Mouse (Mus musculus) kidney, postnatal 4 days (tissue): ENCODE measurements around the gene Cdca5.
"Not testable (repeated sequence)": the region's sequence is repeated elsewhere in the genome, so short reads cannot be mapped to it uniquely, and the experiment has no call there.

Experiments
- DNase-seq, 2 experiments: peaks; one replicate each; pipeline ENCODE4 v3.0.0; 2021; ENCODE audit warnings: mixed read lengths in 2 of 2

Gene Cdca5

DNA sequence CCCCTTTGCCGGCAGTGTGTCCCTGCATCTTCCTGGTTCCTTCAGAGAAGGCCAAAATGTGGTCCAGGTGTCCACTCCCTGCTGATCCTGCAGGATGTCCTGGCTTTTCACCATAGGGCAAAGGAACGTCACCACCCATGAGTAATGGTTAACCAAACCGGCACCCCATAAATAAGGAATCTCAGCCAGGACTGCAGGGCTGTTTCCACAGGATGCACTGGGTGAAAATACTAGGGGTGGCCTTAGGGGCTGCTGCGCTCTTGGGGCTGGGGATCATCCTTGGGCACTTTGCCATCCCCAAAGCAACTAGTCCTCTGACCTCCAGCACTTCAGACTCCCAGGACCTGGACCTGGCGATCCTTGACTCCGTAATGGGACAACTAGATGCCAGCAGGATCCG, 20.8 kb downstream of the Cdca5 start, which contains the start of gene Naaladl1:
Gene Naaladl1, plus strand, starts transcription at position 197 of the 400 bp plus-strand sequence.
- no peak for DNase-seq

DNA sequence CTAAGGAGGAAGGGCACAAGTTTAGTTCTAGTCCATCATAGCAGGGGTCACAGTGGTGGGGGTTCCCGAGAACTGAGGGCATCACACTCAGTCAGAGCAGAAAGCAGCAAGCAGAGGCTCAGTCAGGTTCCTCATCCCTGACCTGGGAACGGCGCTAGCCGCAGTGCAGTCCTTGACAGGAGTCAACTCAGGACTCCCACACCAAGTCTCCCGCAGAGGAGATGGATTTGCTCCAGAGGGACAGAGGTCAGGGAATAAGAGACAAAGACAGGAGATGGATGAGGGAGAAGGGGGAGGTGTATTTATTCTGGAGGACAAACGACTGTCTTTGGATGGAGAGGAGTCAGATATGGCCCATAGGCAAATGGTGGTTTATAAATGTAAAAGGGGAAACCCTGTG, 28.3 kb downstream of the Cdca5 start:
- no peak for DNase-seq

DNA sequence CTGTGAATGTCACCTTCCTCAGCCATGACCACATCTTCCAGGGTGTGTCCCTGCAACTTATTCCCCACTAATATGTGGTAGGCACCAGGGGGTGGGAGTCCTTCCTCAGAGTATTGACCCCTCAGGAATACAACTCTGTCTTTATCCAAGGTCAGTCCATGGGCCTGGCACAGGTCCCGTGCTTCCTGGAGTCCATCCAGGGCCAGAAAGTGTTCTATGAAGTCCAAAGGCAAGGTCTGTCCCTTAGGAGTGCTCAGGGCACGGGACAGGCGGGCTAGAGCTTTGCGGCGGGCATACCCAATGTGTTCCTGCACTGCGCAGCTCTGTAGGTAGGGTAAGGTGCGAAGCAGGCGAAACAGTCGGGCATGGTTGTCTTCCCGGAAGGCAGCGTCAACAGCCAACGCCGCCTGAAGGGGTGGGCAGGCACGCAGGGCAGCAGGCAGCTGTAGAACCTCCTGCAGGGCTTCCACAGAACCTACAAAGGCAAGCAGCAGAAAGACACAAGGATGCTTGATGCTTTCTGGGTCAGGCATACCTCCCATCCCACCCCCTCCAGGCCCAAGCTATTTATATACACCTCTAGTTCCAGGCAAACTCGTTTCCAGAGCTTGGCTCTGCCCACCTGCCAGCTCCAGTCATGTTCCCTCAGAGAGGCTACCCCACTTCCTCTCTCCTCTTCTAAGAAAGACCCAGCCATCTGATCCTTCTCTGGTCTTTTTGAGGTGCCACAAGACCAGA, 31.5 kb downstream of the Cdca5 start:
- no peak for DNase-seq

DNA sequence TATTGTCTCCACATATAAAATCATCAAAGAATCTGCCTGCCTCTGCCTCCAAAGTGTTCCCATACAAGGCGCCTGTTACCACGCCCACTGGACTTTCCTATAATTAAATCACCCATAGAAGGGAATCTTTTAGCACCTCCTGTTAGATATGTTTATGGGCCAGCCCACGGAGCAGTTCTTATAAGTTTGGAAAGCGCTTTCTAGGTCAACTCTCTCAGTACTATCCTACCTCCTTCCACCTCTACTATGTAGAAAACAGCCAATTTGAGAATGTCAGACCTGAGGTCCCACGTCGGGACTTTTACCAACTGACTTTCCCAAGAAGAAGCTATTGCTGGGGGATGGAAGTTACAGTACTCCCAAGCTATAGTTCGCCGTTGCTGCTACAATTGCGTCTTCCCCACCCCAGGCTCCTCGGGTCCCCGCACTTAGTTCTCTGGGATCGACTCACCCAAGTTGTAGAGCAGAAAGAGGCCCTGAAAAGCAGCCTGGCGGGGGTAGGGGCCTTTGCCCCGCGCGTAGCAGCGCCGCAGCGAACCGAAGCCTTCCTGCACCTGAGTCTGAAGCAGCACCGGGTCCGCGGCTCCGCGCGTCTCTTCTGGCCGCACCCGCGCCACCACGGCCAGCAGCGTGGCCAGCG, 32.7 kb downstream of the Cdca5 start:
- DNase-seq, result no peak

DNA sequence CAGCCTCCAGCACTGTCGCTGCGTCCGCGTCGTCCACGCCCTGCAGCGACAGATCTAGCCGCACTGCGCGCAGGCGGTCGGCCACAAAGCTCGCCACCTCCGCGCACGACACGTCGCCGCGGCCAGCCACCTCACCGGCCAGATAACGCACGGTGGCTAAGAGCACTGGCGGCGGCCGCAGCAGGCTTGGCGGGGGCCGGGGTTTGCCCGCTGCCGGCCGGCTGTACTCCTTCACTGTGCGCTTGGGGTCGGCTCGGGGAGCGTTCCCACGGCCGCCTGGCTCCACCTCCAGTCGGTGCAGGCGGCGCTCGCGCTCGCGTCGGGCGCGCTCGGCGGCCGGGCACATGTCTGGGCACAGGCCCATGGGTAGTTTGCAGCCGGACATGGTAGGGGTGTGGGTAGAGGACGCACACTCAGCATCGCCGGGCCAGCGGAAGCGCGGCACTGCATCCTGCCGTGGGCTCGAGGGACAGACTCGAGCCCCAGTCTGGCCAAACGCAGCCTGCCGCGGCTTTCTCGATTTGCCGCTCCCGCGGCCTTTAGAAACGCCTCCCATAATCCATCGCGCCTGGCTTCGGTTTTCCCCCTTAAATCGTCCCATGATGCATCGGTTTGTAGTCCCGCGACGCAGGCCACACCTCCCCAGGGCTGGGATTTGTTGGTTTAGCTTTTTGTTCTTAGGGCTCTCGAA, 33.3 kb downstream of the Cdca5 start, which contains the start of gene Sac3d1:
Gene Sac3d1, minus strand, starts transcription at position 665 of the 691 bp plus-strand sequence.
- peak; percentile 89 to 94 for DNase-seq

DNA sequence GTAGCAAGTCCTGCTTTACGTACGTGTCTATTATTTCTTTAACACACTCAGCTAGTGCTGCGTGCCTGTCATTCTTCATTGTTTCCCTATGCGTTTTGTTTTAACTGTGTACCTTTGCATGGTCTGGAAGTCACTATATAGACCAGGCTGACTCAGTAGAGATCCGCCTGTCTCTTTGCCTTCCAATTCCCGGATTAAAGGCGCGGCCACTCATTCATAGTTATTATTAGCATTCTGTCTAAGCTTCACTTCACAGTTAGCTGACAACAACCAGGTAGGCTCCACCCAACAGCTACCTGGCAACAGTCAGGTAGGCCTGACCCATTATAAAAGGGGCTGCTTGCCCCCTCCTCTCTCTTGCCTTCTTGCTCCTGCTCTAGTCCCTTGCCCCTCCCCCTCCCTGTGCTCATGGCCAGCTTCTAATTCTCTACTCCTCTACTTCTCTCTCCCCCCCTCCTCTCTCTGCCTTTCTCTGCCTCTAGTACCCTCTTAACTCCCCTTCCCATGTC, 33.9 kb downstream of the Cdca5 start:
- DNase-seq, result peak in 1 of 2 experiments; percentile 32

DNA sequence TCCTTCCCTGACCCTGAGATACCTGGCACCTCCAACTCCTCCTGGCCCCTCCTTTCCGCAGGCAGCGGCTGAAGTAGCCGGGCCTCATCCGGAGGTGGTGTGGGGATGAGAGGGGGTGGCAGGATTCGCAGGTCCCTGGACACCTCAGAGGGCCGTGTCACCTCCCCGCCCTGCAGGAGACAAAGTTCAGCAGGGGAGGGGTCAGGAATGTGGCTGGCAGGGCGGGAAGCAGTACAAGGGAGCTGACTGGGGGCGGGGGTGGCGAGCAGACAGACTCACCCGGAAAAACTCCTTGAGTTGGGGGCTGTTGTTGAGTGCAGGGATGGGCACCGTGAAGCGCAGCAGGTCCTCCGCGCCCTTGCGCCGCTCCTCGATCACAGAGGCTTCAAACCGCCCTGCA, 37.0 kb downstream of the Cdca5 start:
- DNase-seq, result peak in 1 of 2 experiments; percentile 43

DNA sequence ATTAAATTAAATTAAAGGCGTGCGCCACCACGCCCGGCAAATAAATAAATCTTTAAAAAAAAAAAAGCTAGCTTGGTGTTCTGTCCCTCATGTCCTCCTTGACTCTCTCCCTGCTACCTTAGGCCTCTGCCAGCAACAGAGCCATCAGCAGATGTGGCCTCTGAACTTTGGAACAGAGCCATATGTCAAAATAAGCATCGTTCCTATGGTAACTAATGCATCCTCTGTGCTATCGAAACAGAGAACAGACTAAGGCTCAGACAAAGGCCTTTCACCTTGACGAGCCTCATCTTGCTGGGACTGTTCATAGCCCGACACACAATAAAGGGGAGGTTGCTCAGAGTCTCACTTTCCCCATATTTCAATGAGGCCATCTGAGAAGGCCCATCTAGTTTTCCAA, 38.5 kb downstream of the Cdca5 start:
- DNase-seq, result no peak

DNA sequence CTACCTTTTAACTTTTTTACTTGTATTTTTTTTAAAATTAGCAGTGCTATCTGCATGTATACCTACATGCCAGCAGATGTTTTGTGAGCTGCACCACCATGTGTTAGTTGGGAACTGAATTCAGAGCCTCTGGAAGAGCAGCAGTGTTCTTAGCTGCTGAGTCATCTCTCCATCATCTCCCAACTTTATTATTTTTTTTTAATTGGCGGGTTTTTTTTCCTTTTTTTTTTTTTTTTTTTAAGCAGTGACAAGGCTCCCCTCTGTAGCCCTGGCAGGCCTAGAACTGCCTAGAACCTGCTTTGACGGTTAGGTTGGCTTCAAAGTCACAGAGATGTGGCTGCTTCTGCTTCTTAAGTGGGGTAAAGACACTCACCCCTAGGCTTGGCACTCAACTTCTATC, 40.1 kb downstream of the Cdca5 start:
- DNase-seq, result no peak

DNA sequence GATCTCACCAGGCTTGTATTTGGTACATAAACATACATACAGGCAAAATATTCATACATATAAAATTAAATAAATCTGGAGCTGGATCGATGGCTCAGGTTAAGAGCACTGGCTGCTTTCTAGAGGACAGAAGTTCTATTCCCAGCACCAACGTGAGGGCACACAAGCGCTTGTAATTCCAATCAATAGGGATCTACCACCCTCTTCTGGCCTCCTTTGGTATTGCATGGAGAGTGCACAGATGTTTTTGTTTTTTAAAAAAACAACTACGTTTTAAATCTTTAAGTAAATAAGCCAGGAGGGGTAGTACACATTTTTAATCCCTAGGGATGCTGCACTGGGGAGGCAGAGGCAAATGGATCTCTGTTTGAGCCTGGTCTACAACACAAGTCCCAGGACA, 41.5 kb downstream of the Cdca5 start:
- DNase-seq, result peak; percentile 58 to 59

DNA sequence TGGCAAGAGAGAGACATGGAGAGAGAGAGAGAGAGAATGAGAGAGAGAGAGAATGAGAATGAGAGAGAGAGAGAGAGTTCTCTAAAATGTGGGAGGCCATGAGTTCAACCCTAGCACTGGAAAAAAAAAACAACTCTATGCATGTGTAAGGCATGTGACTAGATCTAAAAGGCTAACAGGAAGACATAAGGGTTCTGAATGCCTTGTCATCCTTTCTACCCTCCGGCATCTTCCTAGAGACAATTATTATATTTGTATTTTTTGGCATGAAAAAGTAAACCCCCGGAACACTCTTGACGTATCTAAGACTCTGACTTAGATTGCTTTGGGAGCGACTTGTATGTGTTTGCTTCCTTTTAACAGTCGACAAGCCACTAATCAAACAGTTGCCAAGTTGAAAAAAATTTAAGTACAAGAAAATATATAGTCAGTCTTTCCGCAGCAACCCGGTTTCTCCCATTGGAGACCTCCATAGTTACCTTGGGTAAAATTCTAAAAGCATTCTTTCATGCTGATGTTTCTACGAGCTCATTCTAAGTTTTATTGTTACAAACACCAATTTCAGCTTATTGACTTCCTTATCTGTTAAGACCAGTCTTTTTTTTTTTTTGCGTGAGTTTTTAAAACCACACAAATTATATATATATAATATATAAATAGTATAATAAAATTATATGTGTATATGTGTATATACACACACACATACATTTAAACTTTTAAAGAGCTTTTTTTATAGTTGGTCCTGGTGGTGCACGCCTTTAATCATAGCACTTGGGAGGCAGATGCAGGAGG, 42.2 kb downstream of the Cdca5 start:
- no peak for DNase-seq

DNA sequence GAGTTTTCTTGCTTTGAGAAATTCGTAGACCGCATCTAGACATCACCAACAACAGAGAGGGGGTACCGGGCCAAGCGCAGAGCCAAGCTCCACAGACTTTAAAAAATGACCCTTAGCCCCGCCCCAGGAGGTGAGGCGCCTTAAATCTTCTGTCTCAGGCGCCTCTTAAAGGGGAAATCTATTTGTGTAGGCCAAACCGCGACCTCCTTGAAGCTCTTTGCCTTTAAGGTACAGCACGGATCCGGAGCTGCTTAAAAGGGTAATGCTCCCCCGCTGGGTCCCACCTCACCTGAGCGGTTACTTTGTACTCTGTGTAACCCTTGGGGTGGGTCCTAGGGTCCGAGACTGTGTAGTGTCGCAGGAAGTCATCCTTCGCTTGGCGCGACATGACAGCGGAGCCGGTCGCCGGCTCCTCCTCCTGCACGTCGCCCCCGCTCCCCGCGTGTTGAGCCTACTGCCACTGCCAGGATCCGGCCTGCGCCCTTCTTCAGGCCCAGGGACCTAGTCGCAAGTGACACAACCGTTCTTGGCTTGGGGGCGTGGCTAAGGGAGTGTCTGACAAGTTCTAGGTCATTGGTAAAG, 43.1 kb downstream of the Cdca5 start, which contains the start of gene Snx15:
Gene Snx15, minus strand, starts transcription at position 545 of the 582 bp plus-strand sequence.
- peak; percentile 93 to 98 for DNase-seq

DNA sequence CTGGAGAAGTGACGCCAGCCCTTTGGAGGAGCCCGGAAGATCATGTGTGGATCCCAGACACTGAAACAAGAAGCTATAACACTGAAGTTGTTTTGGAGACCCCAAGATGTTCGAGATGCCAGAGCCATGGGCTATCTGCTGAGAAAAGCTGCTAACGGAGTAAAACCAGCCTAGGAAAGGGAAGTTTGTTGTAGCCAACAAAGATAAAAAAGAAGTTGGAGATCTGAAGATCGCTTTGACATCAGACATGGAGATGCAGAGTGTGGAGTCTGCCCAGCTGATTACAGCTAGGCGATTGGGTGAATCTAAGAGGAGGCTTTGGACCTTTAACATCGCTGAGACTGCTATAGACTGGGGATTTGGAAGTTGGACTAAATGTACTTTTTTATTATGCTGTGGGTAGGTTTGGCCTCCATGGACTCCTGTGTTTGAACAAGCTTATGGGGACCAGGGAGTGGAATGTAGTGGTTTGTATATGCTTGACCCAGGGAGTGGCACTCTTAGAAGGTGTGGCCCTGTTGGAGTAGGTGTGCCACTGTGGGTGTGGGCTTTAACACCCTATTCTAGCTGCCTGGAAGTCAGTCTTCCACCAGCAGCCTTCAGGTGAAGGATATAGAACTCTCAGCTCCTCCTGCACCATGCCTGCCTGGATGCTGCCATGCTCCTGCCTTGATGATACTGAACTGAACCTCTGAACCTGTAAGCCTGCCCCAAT, 45.8 kb downstream of the Cdca5 start:
- DNase-seq, result not testable (repeated sequence)

DNA sequence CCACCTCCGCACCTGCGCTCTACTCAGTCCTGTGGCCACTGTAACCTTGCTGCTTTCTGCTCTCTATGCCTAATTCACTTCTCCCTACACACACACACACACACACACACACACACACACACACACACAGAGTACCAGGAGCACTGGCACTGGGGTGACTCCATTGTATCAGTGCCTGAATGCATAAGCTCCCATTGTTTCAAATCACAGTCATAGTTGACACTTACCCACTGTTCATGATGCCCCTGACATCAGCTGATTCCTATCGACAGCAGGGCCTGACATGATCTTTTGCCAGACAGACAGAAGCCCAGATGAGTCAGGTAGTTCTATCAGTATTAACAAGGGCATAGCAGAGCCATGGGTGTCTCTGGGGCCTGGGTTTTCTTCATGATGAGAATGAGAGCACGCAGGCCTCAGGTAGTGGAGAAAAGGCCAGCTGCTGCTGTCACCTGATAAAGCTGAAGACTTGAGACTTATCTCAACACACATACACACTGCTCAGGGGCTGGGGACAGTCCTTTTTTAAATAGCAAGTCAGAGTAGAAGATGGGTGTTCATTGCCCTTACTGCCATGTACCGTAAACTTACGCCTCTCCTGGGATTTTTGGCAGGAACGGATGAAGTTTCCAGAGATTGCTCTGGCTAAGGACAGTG, 47.5 kb downstream of the Cdca5 start:
- DNase-seq, result no peak

DNA sequence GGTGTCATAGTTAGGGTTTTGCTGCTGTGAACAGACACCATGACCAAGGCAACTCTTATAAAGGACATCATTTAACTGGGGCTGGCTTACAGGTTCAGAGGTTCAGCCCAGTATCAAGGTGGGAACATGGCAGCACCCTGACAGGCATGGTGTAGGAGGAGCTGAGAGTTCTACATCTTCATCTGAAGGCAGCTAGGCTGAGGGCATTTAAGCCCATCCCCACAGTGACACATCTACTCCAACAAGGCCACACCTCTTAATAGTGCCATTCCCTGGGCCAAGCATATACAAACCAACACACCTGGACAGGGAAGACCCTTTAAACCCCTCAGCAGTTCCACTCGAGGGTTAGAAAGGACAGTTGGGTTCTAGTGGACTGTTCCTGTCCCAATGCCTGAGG, 48.4 kb downstream of the Cdca5 start:
- not testable (repeated sequence) for DNase-seq

DNA sequence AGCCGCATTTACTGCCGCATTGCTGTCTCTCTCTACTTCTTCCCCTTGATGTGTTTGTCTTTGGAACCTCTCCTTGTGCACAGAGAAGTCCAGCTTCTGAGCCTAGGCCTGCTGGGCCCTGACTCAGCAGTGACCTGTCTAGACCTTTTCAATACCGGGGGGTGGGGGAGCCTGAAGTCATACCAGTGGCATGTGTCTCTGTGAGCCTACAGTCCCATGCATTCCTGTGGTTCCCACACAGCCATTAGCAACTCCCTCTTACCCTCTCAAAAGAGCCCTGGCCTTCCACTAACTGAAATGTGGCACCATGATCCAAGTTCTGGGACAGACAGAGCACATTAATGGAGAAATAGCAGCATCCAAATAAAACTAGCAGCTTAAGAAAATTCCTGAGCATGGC, 51.6 kb downstream of the Cdca5 start:
- DNase-seq, result no peak

DNA sequence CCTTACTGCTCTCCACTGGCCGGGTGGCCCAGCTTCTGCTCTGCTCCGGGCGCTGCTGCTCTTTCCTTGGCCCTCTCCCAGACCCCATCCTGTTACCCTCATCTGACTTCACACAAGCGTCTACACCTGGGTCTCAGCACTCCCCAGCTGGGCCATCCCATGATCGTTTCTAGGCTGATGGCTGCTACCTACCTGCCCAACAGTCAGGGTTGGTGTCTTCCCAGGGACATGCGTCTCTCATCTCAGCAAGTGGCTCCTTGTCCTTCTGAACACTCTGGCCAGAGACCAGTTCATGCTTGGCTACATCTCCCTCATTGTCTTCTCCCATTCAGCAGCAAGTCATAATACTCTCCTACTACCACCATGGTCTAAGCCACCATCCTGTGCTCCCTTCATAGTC, 54.9 kb downstream of the Cdca5 start:
- no peak for DNase-seq

DNA sequence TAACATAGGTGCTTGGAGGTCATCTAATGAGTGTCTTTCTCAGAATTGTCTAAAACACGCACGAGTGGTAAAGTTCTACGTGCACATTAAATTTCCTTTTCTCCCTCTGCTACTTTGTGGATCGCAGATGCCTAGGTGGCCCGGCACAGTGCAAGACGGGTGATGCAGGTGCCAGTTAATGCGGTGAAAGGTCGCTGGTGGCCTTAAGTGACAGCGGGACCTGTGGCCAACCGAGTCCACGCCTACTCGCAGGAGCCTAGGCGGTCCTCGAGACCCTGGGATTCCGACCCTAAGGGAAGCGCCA, 55.5 kb downstream of the Cdca5 start:
- no peak for DNase-seq

DNA sequence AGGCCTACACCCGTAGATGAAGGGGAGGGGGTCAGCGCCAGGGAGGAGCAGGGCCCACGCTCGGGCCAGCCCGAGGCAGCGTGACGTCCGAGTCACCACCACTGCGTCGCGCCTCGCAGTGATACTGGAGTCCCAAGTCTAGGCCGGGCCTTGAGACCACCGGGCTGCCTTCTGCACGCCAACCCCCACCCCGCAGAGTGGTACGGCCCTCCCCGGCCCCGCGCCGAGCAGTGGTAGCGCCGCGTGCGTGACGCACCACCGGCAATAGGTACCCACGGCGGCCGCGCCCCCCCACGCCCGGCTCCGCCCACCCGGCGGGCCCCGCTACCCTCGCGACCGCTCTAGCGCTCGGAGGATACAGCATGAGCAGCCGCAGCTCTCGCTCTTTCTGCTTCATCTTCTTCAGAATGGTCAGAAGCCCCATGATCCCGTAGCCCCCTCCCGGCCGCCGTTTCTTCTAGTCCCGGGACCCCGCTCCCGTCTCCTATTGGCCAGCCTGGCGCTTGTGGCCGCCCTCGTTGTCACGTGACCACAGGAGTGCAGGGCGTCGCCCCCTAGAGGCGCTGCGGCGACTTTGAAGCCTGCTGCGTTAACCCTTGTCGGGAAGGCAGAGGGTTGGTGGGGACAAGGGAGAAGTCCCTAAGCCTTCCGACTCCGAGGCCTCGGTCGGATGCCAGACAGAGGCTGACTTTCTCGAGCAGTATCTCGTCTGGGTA, 56.1 kb downstream of the Cdca5 start, which contains the start of gene Batf2:
Gene Batf2, plus strand, starts transcription at position 306 of the 716 bp plus-strand sequence.
- DNase-seq, result peak; percentile 93 to 96

DNA sequence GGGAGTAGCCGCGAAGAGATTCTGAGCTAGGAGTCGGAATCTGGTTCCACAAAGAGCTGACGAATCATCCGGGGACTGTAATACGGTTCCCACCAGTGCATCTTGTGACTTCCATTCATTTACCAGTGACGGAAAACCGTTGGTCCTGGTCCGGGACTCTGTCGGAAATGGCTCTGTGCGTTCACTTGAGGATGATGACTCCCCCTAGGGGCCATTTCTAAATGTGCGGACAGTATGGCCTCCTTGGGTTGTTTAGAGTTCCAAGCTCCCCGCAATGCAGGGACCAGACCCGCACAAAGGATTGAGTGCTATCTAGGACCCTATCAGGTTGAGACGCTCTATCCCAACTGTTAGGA, 56.6 kb downstream of the Cdca5 start, which contains the start of gene Arl2:
Gene Arl2, minus strand, starts transcription at position 155 of the 356 bp plus-strand sequence.
- peak; percentile 80 to 89 for DNase-seq
